Mouse (Mus musculus) heart, embryonic 14.5 days (tissue): ENCODE data around the gene Agr2. TPM values are rescaled to one million over a fixed set of nuclear protein-coding genes. Genes with fewer than 3 reads are reported as not detected.

Experiments used
- ATAC-seq: fragments of 200-750 bp; cut with Nextera tagmentation; 2 replicates; pipeline ENCODE4 v1.8.0; 2017; ENCODE audit warnings: low read depth, moderate TSS enrichment; ENCODE audit not compliant: insufficient number of reproducible peaks, insufficient read depth, low FRiP score
- H3K27ac ChIP-seq, 2 experiments: fragments of 200-500 bp in 1 of 2; fragments of 300-500 bp in 1 of 2; sonication (generic) in 1 of 2; replicated peaks in 1 of 2; 2 replicates each; pipeline ENCODE4 v1.5.1; 2012 to 2014; ENCODE audit warnings: low read depth in 2 of 2, low read length in 2 of 2, control low read depth in 1 of 2, mild to moderate bottlenecking in 1 of 2, mixed read lengths in 1 of 2; ENCODE audit not compliant: control insufficient read depth in 1 of 2, insufficient read depth in 1 of 2
- H3K27me3 ChIP-seq: fragments of 300-500 bp; sonication (generic); 2 replicates; pipeline ENCODE4 v1.6.1; 2014; ENCODE audit warnings: mild to moderate bottlenecking, low read length, control low read depth; ENCODE audit not compliant: control insufficient read depth, insufficient read depth
- H3K36me3 ChIP-seq: fragments of 300-500 bp; sonication (generic); 2 replicates; pipeline ENCODE4 v1.6.1; 2014; ENCODE audit warnings: mild to moderate bottlenecking, control low read depth, low read length, mixed read lengths; ENCODE audit not compliant: control insufficient read depth, insufficient read depth
- H3K4me1 ChIP-seq, 2 experiments: fragments of 200-500 bp in 1 of 2; fragments of 300-500 bp in 1 of 2; sonication (generic) in 1 of 2; 2 replicates each; pipeline ENCODE4 v1.6.1; 2012 to 2014; ENCODE audit warnings: low read length in 2 of 2, control low read depth in 1 of 2, mixed read lengths in 1 of 2; ENCODE audit not compliant: control insufficient read depth in 2 of 2, insufficient read depth in 2 of 2
- H3K4me2 ChIP-seq: fragments of 300-500 bp; sonication (generic); 2 replicates; pipeline ENCODE4 v1.6.1; 2014; ENCODE audit warnings: mild to moderate bottlenecking, low read length
- H3K4me3 ChIP-seq, 2 experiments: fragments of 200-500 bp in 1 of 2; fragments of 300-500 bp in 1 of 2; sonication (generic) in 1 of 2; 2 replicates each; pipeline ENCODE4 v1.5.1; 2012 to 2014; ENCODE audit warnings: low read length in 2 of 2, mild to moderate bottlenecking in 2 of 2, control low read depth in 1 of 2, low read depth in 1 of 2, moderate library complexity in 1 of 2; ENCODE audit not compliant: control insufficient read depth in 1 of 2, insufficient read depth in 1 of 2
- H3K9ac ChIP-seq: fragments of 300-500 bp; sonication (generic); 2 replicates; pipeline ENCODE4 v1.6.1; 2014; ENCODE audit warnings: mild to moderate bottlenecking, low read length
- H3K9me3 ChIP-seq: fragments of 300-500 bp; sonication (generic); 2 replicates; pipeline ENCODE4 v1.6.1; 2016; ENCODE audit warnings: low read length, control low read depth; ENCODE audit not compliant: control insufficient read depth
- WGBS: fragments of 180-500 bp; shearing (Covaris S2); extraction: QIAGEN DNeasy Blood & Tissue Kit; methylation state at CpG from one replicate; pipeline ENCODE4 v1.1.7; 2014; 5-methylcytosine and 5-hydroxymethylcytosine counted together
- polyA plus RNA-seq: library from polyadenylated mRNA; unstranded; fragments of >200 nt; fragmentation: Nextera tagmentation; extraction: Ambion mirVana; gene quantifications from 2 replicates; pipeline ENCODE4 v1.2.1, GENCODE M21; 2014

Agr2 gene
- polyA plus RNA-seq = 0.27 and 0.62 TPM in 2 replicates

- 62% methylated on average over 9 of the region's 9 CpGs for WGBS
- no peaks in the 10 kb centered on the region for H3K27me3 ChIP-seq
- ATAC-seq = no peak
- H3K27ac ChIP-seq = no peak within 1 kb of the TSS
- no peak within 1 kb of the TSS for H3K4me2 ChIP-seq
- no peaks in the 10 kb centered on the region; a peak in 1 of 4 replicates for H3K4me1 ChIP-seq
- H3K9ac ChIP-seq = no peak within 1 kb of the TSS
- H3K4me3 ChIP-seq = no peak within 1 kb of the TSS
- H3K36me3 ChIP-seq = no peaks in the 10 kb centered on the region
- no peaks in the 10 kb centered on the region for H3K9me3 ChIP-seq
These were observed at the start of gene Agr2 for GRCm38 (mm10) chr12:35992711-35993110. TSS of gene Agr2 (plus strand) at chr12:35992907.

GRCm38 (mm10) chr12:35951757-35952156, 41.0 kb upstream of the Agr2 start:
- no peaks in the 10 kb centered on the region for H3K4me1 ChIP-seq
- H3K4me3 ChIP-seq = no peak overlapping the region
- no peak for ATAC-seq
- no peak overlapping the region for H3K9ac ChIP-seq
- WGBS = 58% methylated on average over 1 of the region's 1 CpGs
- no peaks in the 10 kb centered on the region for H3K36me3 ChIP-seq
- H3K27me3 ChIP-seq = no peaks in the 10 kb centered on the region
- H3K27ac ChIP-seq = no peak overlapping the region
- no peaks in the 10 kb centered on the region for H3K9me3 ChIP-seq
- no peak overlapping the region for H3K4me2 ChIP-seq

- ATAC-seq = no peak
- Histone ChIP-seq H3K27ac (no peak overlapping the region), H3K4me1 (no peaks in the 10 kb centered on the region), H3K27me3 (no peaks in the 10 kb centered on the region), H3K9ac (no peak overlapping the region), H3K9me3 (no peaks in the 10 kb centered on the region), H3K4me2 (no peak overlapping the region), H3K4me3 (no peak overlapping the region), H3K36me3 (no peaks in the 10 kb centered on the region)
- WGBS = 61% methylated on average over 2 of the region's 2 CpGs
These were observed 35.5 kb upstream of the Agr2 start for GRCm38 (mm10) chr12:35957235-35957634.

GRCm38 (mm10) chr12:35966098-35966767, 26.5 kb upstream of the Agr2 start:
- no peaks in the 10 kb centered on the region for H3K4me1 ChIP-seq
- 42% methylated on average over 7 of the region's 7 CpGs for WGBS

GRCm38 (mm10) chr12:35966768-35967141, 26.0 kb upstream of the Agr2 start:
- Histone ChIP-seq H3K9me3 (no peaks in the 10 kb centered on the region), H3K4me1 (no peaks in the 10 kb centered on the region), H3K4me2 (no peak overlapping the region), H3K36me3 (no peaks in the 10 kb centered on the region), H3K9ac (no peak overlapping the region), H3K4me3 (no peak overlapping the region), H3K27ac (no peak overlapping the region), H3K27me3 (no peaks in the 10 kb centered on the region)
- ATAC-seq = no peak
- WGBS = 74% methylated on average over 7 of the region's 7 CpGs

More at GRCm38 (mm10) chr12:35966098-35966767, 26.5 kb upstream of the Agr2 start:
- Histone ChIP-seq H3K9me3 (no peaks in the 10 kb centered on the region), H3K36me3 (no peaks in the 10 kb centered on the region), H3K9ac (no peak overlapping the region), H3K27me3 (no peaks in the 10 kb centered on the region), H3K27ac (no peak overlapping the region), H3K4me3 (no peak overlapping the region), H3K4me2 (no peak overlapping the region)
- ATAC-seq = no peak

GRCm38 (mm10) chr12:35975898-35976297, 16.8 kb upstream of the Agr2 start:
- H3K27ac ChIP-seq = no peak overlapping the region
- ATAC-seq = no peak
- H3K4me1 ChIP-seq = no peaks in the 10 kb centered on the region
- WGBS = 72% methylated on average over 3 of the region's 3 CpGs
- H3K9ac ChIP-seq = no peak overlapping the region
- no peaks in the 10 kb centered on the region for H3K36me3 ChIP-seq
- no peak overlapping the region for H3K4me2 ChIP-seq
- no peak overlapping the region for H3K4me3 ChIP-seq
- H3K27me3 ChIP-seq = no peaks in the 10 kb centered on the region
- no peaks in the 10 kb centered on the region for H3K9me3 ChIP-seq

- H3K36me3 ChIP-seq = no peaks in the 10 kb centered on the region
- H3K4me1 ChIP-seq = peaks cover 2 to 6% of the 10 kb centered on the region in 2 experiments
- no peak overlapping the region for H3K9ac ChIP-seq
- H3K4me2 ChIP-seq = no peak overlapping the region
- no peaks in the 10 kb centered on the region for H3K27me3 ChIP-seq
- WGBS = 62% methylated on average over 6 of the region's 6 CpGs
- H3K4me3 ChIP-seq = no peak overlapping the region
- H3K27ac ChIP-seq = no peak overlapping the region
- H3K9me3 ChIP-seq = no peaks in the 10 kb centered on the region
- ATAC-seq = no peak
These were observed 15.0 kb upstream of the Agr2 start for GRCm38 (mm10) chr12:35977633-35978246.
